Comparison of ENCODE assay signal across 14 mouse cellular contexts in genomic region chr4:134416602-134417001, GRCm38 (mm10). TPM values are rescaled to one million over a fixed set of nuclear protein-coding genes. Genes with fewer than 3 reads are reported as not detected.
DNase-seq lines count a peak whose midpoint lies in the region; ATAC-seq and TF ChIP-seq lines count a peak whose summit lies in the region.
"Had no signal": no experiment of that assay in that cellular context is flagged by ENCODE, and none has a peak within 500 bp of the region (broad histone marks: within the 10 kb centered on the region; RNA-seq: fewer than 3 reads in every experiment).

No protein-coding gene starts in this region.

- H3K4me3 ChIP-seq in forebrain, postnatal 0 days (ENCODE audit: low read depth, low read length), result no peak overlapping the region
- no peak overlapping the region for H3K4me3 ChIP-seq in forebrain, embryonic 13.5 days
- no peak overlapping the region for H3K4me3 ChIP-seq in hindbrain, embryonic 13.5 days
- no peak overlapping the region for H3K4me3 ChIP-seq in neural tube, embryonic 12.5 days
- H3K4me3 ChIP-seq: limb, embryonic 15.5 days had no signal

- 70% methylated on average over 15 of the region's 15 CpGs for WGBS in forebrain, postnatal 0 days
- WGBS in forebrain, embryonic 13.5 days, result 72% methylated on average over 15 of the region's 15 CpGs
- WGBS in hindbrain, embryonic 13.5 days, result 57% methylated on average over 15 of the region's 15 CpGs
- 66% methylated on average over 15 of the region's 15 CpGs for WGBS in neural tube, embryonic 12.5 days

- DNase-seq in forebrain, postnatal 0 days, result peak; percentile 29
- DNase-seq in left cerebral cortex, postnatal 14 days (ENCODE audit: low spot score in 2 of 2), result peak; percentile 65 to 73
- DNase-seq in left cerebral cortex, postnatal 4 days, result no peak
- no peak for DNase-seq in urinary bladder, postnatal 10 days (ENCODE audit: low spot score)
- no peak for DNase-seq in adrenal gland, postnatal 36 days
- DNase-seq: embryo, embryonic 11 days; gastrocnemius, postnatal 14 days; kidney, adult 11 months; layer of hippocampus, adult 9-11 months had no signal

- H3K9me3 ChIP-seq in forebrain, postnatal 0 days (ENCODE audit: low read length), result no peaks in the 10 kb centered on the region
- no peaks in the 10 kb centered on the region for H3K9me3 ChIP-seq in forebrain, embryonic 13.5 days (replicated peaks)
- no peaks in the 10 kb centered on the region for H3K9me3 ChIP-seq in hindbrain, embryonic 13.5 days
- H3K9me3 ChIP-seq in neural tube, embryonic 12.5 days, result no peaks in the 10 kb centered on the region
- H3K9me3 ChIP-seq: limb, embryonic 15.5 days had no signal

- H3K27me3 ChIP-seq in forebrain, postnatal 0 days (ENCODE audit: insufficient read depth, low read length), result no peaks in the 10 kb centered on the region
- H3K27me3 ChIP-seq in forebrain, embryonic 13.5 days, result no peaks in the 10 kb centered on the region
- H3K27me3 ChIP-seq in hindbrain, embryonic 13.5 days, result no peaks in the 10 kb centered on the region
- no peaks in the 10 kb centered on the region for H3K27me3 ChIP-seq in neural tube, embryonic 12.5 days (replicated peaks)
- H3K27me3 ChIP-seq: limb, embryonic 15.5 days had no signal

- H3K9ac ChIP-seq in forebrain, postnatal 0 days, result no peak overlapping the region; the same call in 1 of the 2 replicates
- no peak overlapping the region for H3K9ac ChIP-seq in forebrain, embryonic 13.5 days
- H3K9ac ChIP-seq in hindbrain, embryonic 13.5 days, result peak overlapping the region; percentile 39; the same call in 1 of the 2 replicates
- no peak overlapping the region for H3K9ac ChIP-seq in neural tube, embryonic 12.5 days
- H3K9ac ChIP-seq: limb, embryonic 15.5 days had no signal

- H3K36me3 ChIP-seq in forebrain, postnatal 0 days (ENCODE audit: insufficient read depth), result peaks cover 4% of the 10 kb centered on the region; the same call in 1 of the 2 replicates
- peaks cover 14% of the 10 kb centered on the region; the same call in 1 of the 2 replicates for H3K36me3 ChIP-seq in forebrain, embryonic 13.5 days (ENCODE audit: poor library complexity, severe bottlenecking)
- peaks cover 13% of the 10 kb centered on the region for H3K36me3 ChIP-seq in hindbrain, embryonic 13.5 days
- H3K36me3 ChIP-seq in neural tube, embryonic 12.5 days, result peaks cover 3% of the 10 kb centered on the region; the same call in 1 of the 2 replicates

- H3K4me2 ChIP-seq in forebrain, postnatal 0 days (ENCODE audit: low read depth), result no peak overlapping the region
- no peak overlapping the region for H3K4me2 ChIP-seq in forebrain, embryonic 13.5 days
- no peak overlapping the region for H3K4me2 ChIP-seq in hindbrain, embryonic 13.5 days
- 0 out of 2 replicates have a peak overlapping the region, but pooled peaks have one; percentile 7 for H3K4me2 ChIP-seq in neural tube, embryonic 12.5 days (replicated peaks)
- H3K4me2 ChIP-seq: limb, embryonic 15.5 days had no signal

- peak overlapping the region; percentile 59 for H3K27ac ChIP-seq in forebrain, postnatal 0 days (ENCODE audit: low read depth, low read length)
- no peak overlapping the region for H3K27ac ChIP-seq in forebrain, embryonic 13.5 days
- H3K27ac ChIP-seq in hindbrain, embryonic 13.5 days, result peak overlapping the region; percentile 48
- no peak overlapping the region for H3K27ac ChIP-seq in neural tube, embryonic 12.5 days
- H3K27ac ChIP-seq: limb, embryonic 15.5 days; macrophage had no signal

- peak; percentile 16; the same call in 1 of the 2 replicates for ATAC-seq in forebrain, postnatal 0 days
- ATAC-seq in forebrain, embryonic 13.5 days, result no peak
- no peak for ATAC-seq in hindbrain, embryonic 13.5 days (ENCODE audit: low FRiP score)
- ATAC-seq in neural tube, embryonic 12.5 days (ENCODE audit: low FRiP score, low read depth), result no peak

- no peaks in the 10 kb centered on the region for H3K4me1 ChIP-seq in forebrain, postnatal 0 days (ENCODE audit: insufficient read depth)
- no peaks in the 10 kb centered on the region for H3K4me1 ChIP-seq in forebrain, embryonic 13.5 days
- peaks cover 15% of the 10 kb centered on the region for H3K4me1 ChIP-seq in hindbrain, embryonic 13.5 days (replicated peaks)
- peaks cover 10% of the 10 kb centered on the region for H3K4me1 ChIP-seq in neural tube, embryonic 12.5 days
- H3K4me1 ChIP-seq: limb, embryonic 15.5 days had no signal

- TF ChIP-seq CTCF in forebrain, postnatal 0 days (IDR thresholded peaks at IDR 0.05; ENCODE audit: low read depth), result no peak

- intact Hi-C loops in left cerebral cortex, postnatal 14 days (cut with DNase I), result no loop called here
- intact Hi-C loops in left cerebral cortex, postnatal 4 days (cut with DNase I), result no loop called here

RNA-seq across cellular contexts. Expression of gene Pafah2, which starts 20.5 kb away (rescaled TPM):
- total RNA-seq in forebrain, postnatal 0 days (2014; rRNA removed), result 11.1 and 18.0 TPM in 2 replicates
- polyA plus RNA-seq in forebrain, postnatal 0 days (2015; fragmentation: Nextera tagmentation; extraction: Ambion mirVana), result 6.4 and 7.6 TPM in 2 replicates
- polyA plus RNA-seq in forebrain, embryonic 13.5 days (2015; fragmentation: Nextera tagmentation; extraction: Ambion mirVana), result 6.3 and 6.5 TPM in 2 replicates
- 10 to 100 TPM; 10.9 to 12.3 TPM for total RNA-seq in left cerebral cortex, postnatal 14 days (2021)
- 10 to 100 TPM; 12.7 to 14.1 TPM for total RNA-seq in left cerebral cortex, postnatal 4 days (2021)
- polyA plus RNA-seq in hindbrain, embryonic 13.5 days (2015; fragmentation: Nextera tagmentation; extraction: Ambion mirVana), result 7.8 TPM in 2 replicates
- 8.1 and 8.5 TPM in 2 replicates for polyA plus RNA-seq in neural tube, embryonic 12.5 days (2016; fragmentation: Nextera tagmentation; extraction: Ambion mirVana)
- 10 to 100 TPM; 14.7 to 16.0 TPM for total RNA-seq in adrenal gland, postnatal 36 days (2021)

RNA-seq across cellular contexts. Expression of gene Extl1, which starts 33.0 kb away (rescaled TPM):
- total RNA-seq in forebrain, postnatal 0 days (2014; rRNA removed), result 0.95 and 1.4 TPM in 2 replicates
- polyA plus RNA-seq in forebrain, postnatal 0 days (2015; fragmentation: Nextera tagmentation; extraction: Ambion mirVana), result 1.2 TPM in 2 replicates
- 0.12 and 0.37 TPM in 2 replicates for polyA plus RNA-seq in forebrain, embryonic 13.5 days (2015; fragmentation: Nextera tagmentation; extraction: Ambion mirVana)
- total RNA-seq in left cerebral cortex, postnatal 14 days (2021), result 10 to 100 TPM; 52.3 to 53.7 TPM
- total RNA-seq in left cerebral cortex, postnatal 4 days (2021), result 1 to 10 TPM; 3.9 to 4.1 TPM
- polyA plus RNA-seq in hindbrain, embryonic 13.5 days (2015; fragmentation: Nextera tagmentation; extraction: Ambion mirVana), result 0.36 and 0.45 TPM in 2 replicates
- 0.40 and 0.53 TPM in 2 replicates for polyA plus RNA-seq in neural tube, embryonic 12.5 days (2016; fragmentation: Nextera tagmentation; extraction: Ambion mirVana)
- total RNA-seq in adrenal gland, postnatal 36 days (2021), result 1 to 10 TPM; 1.7 to 2.3 TPM

RNA-seq across cellular contexts. Expression of gene Stmn1, which starts 51.5 kb away (rescaled TPM):
- 2,537 and 3,460 TPM in 2 replicates for total RNA-seq in forebrain, postnatal 0 days (2014; rRNA removed)
- polyA plus RNA-seq in forebrain, postnatal 0 days (2015; fragmentation: Nextera tagmentation; extraction: Ambion mirVana), result 7,274 and 8,446 TPM in 2 replicates
- 6,579 and 6,954 TPM in 2 replicates for polyA plus RNA-seq in forebrain, embryonic 13.5 days (2015; fragmentation: Nextera tagmentation; extraction: Ambion mirVana)
- total RNA-seq in left cerebral cortex, postnatal 14 days (2021), result 1,000 to 10,000 TPM; 1,227 to 1,286 TPM
- 1,000 to 10,000 TPM; 3,425 to 3,590 TPM for total RNA-seq in left cerebral cortex, postnatal 4 days (2021)
- 6,917 and 6,921 TPM in 2 replicates for polyA plus RNA-seq in hindbrain, embryonic 13.5 days (2015; fragmentation: Nextera tagmentation; extraction: Ambion mirVana)
- 4,894 and 4,994 TPM in 2 replicates for polyA plus RNA-seq in neural tube, embryonic 12.5 days (2016; fragmentation: Nextera tagmentation; extraction: Ambion mirVana)
- 10 to 100 TPM; 46.2 to 53.5 TPM for total RNA-seq in adrenal gland, postnatal 36 days (2021)

Comparison
In these comparisons a context has a peak if more than half of its experiments do, and no peak if none do; other contexts are left out.
1. DNase-seq: peak in forebrain, postnatal 0 days (single experiment) and left cerebral cortex, postnatal 14 days (2 of 2); none in left cerebral cortex, postnatal 4 days (single experiment), urinary bladder, postnatal 10 days (single experiment) and adrenal gland, postnatal 36 days (0 of 2).
2. H3K27ac ChIP-seq: peak in forebrain, postnatal 0 days (single experiment) and hindbrain, embryonic 13.5 days (single experiment); none in forebrain, embryonic 13.5 days (single experiment) and neural tube, embryonic 12.5 days (single experiment).
3. RNA of gene Extl1, which starts 33.0 kb away (total RNA-seq): 52.3 to 53.7 TPM in left cerebral cortex, postnatal 14 days; 3.9 to 4.1 TPM in left cerebral cortex, postnatal 4 days, 1.7 to 2.3 TPM in adrenal gland, postnatal 36 days and 0.95 to 1.4 TPM in forebrain, postnatal 0 days; every median in the first group is over 10 times any median in the second.
4. RNA of gene Stmn1, which starts 51.5 kb away (total RNA-seq): 3,425 to 3,590 TPM in left cerebral cortex, postnatal 4 days, 2,537 to 3,460 TPM in forebrain, postnatal 0 days and 1,227 to 1,286 TPM in left cerebral cortex, postnatal 14 days; 46.2 to 53.5 TPM in adrenal gland, postnatal 36 days; every median in the first group is over 10 times any median in the second.